Mouse (Mus musculus) T-helper 17 cell (primary cell): ENCODE data around the gene Mdm1.
"Not testable (repeated sequence)": the region's sequence is repeated elsewhere in the genome, so short reads cannot be mapped to it uniquely, and the experiment has no call there.

Source experiments
- in situ Hi-C, 2 experiments: fragments of 300-600 bp; cut with MboI, MseI; formaldehyde crosslinking; loops; 1 replicate in 1 of 2; 2 replicates in 1 of 2; pipeline ENCODE4 v1.15.1; 2025; ENCODE audit warnings: high pct_unique_total_duplicates in 2 of 2

Gene Mdm1

GRCm38 (mm10) chr10:118122441-118123162 lies 19.0 kb upstream of the Mdm1 start:
- in situ Hi-C loops: no loop called here

- in situ Hi-C loops: no loop called here
These were observed 16.4 kb upstream of the Mdm1 start for GRCm38 (mm10) chr10:118125236-118125635.

DNA sequence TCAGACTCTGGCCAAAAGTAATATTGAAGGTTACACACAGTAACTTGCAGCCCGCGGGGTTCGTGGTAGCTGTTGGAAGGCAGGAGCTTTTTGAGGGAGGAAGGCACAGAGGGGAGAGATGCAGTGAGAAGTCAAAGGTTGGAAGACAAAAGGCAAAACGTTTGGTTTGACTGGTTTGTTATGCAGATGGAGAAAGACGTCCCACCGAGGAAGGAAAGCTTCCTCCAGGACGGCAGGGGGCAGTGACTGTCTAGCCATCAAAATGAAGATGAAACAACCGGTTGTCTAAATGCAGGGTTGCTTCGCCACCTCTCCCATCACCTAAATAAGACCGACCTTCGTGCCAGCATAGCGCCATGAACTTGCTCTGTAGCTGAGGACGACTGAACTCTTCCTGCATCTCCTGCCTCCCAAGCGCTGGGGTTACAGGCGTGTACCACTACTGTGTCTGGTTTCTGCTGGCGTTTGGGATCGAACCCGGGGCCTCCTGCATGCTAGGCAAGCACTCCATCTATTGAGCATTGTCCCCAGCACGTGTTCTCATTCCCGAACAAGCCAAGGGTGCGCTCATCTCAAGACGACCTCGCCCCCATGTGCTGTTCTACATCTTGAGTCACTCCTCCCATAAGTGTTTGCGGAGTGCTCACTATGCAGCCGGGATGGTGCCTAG lies 15.7 kb upstream of the Mdm1 start:
- in situ Hi-C loops: no loop called here

- in situ Hi-C loops: no loop called here
These were observed 12.5 kb upstream of the Mdm1 start for GRCm38 (mm10) chr10:118129001-118129682.

- in situ Hi-C loops: no loop called here
These were observed 11.6 kb upstream of the Mdm1 start for GRCm38 (mm10) chr10:118130016-118130415.

- in situ Hi-C loops: no loop called here
These were observed 8.6 kb upstream of the Mdm1 start for GRCm38 (mm10) chr10:118132993-118133392.

GRCm38 (mm10) chr10:118138508-118138907 lies 3.1 kb upstream of the Mdm1 start:
- in situ Hi-C loops: no loop called here

DNA sequence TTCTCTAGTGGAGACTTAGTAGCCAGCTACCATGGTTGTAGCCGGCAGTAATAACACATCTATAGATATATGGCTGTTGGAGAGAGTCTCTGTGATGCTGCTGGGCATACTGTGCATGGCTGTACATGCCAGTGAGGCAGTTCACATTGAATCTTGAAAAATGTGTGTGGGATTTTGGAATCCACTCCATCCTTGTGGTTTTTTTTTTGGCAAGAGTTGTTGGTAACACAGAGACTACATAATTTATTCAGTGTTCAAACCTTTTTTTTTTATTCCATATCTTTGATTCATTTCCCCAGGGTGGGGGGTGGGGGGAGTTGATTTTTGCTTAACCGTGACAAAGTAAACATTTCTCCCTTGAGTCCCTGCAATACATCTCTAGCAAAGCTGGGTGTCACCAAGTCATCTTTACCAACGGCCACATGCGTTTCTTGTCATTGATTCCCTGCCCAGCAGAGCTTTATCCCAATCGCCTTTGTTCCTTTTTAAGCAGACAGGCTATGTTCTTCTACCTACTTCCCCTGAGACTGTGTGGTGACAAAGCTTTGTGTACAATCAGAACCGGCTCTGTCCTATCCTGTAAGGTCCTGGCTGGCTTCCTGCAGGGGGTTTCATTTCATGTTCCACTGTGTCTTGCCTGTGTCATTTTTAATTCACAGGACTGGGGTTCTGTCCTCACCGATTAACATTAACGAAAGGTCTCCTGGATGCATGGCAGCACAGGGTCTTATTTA lies 1.6 kb upstream of the Mdm1 start:
- in situ Hi-C loops: no loop called here

DNA sequence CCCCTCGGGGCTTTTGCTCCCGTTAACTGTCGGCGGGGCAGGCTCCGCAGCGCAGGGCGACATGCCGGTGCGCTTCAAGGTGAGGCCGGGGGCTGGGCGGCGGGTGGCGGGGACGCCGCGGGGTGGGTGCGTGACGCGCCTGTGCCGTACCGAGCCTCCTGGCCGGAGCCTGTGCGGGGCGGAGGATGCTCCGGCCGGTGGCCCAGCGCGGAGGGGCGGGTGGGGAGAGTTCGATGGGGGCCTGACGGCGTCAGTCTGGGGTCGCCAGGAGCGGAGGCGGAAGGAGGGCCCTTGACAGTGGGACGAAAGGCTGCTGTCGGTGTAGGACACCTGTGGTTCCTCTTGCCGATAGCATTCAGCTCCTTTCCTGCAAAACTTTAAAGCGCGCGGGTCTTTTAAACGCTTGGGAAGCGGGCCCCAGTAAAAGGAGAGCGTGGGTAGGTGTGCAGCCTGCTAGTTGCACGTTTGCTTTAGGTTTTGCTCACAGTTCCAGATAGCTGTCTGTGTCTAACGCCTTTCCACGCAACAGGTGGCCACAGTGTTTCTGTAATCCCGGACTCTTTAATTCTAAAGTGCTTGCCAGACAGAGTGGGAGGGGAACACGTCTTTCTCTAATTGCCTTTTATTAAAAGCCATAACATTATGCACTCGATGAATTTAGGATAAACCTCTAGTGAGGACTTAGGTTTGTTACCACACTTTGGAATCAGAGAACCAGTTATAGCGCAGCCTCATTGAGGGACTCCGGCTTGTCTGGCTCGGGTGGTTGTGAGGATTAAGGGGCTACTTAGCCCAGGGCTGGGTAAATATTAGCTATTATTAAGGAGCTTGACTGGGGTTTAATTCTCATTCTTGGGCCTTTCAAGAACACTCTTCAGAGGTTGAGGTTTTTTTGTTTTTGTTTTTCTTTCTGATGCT lies 532 bp downstream of the Mdm1 start:
- in situ Hi-C loops: no loop called here

- in situ Hi-C loops: no loop called here
These were observed 7.8 kb downstream of the Mdm1 start for GRCm38 (mm10) chr10:118149381-118149780.

GRCm38 (mm10) chr10:118150866-118151265 lies 9.3 kb downstream of the Mdm1 start:
- in situ Hi-C loops: loop anchor here in 1 of 2 experiments (25.0 kb wide), 1 partner anchor 111 kb away; the partner anchor contains the start of gene Gm32802

- in situ Hi-C loops: loop anchor here in 1 of 2 experiments (5.0 to 25.0 kb wide), 2 partner anchors 106 to 211 kb away; partner anchors contain the start of gene Gm32802
These were observed 14.3 kb downstream of the Mdm1 start for GRCm38 (mm10) chr10:118155932-118156331.

- in situ Hi-C loops: loop anchor here (5.0 to 25.0 kb wide), 5 partner anchors 74 to 381 kb away; partner anchors contain the start of gene Gm32802 (in 1 of the 2)
These were observed 19.5 kb downstream of the Mdm1 start for GRCm38 (mm10) chr10:118161131-118161530.

DNA sequence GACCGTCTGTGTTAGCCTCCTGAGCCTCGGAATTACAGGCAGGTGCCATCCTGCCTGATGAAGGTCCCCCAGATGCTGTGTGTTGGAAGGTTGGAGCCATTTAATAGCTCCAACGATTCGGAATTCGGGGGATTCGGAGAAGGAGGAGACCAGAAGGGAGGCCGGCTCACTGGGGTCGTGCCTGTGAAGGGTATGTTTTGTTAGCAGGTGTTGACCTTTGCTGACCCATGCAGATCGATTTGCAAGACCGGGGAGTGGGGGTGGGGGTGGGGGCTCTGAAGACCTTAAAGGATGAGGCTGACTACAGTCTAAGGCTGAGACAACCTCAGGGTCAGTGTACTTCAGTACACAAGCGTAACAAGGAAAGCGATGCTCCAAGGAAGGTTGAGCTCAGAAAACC lies 27.6 kb downstream of the Mdm1 start:
- in situ Hi-C loops: loop anchor here (10.0 to 25.0 kb wide), 3 partner anchors 66 to 96 kb away; partner anchors contain the start of gene Gm32802 (in 1 of the 2)

GRCm38 (mm10) chr10:118172416-118172815 lies 30.8 kb downstream of the Mdm1 start:
- in situ Hi-C loops: loop anchor here in 1 of 2 experiments (25.0 kb wide), 1 partner anchor 90 kb away; the partner anchor contains the start of gene Gm32802

DNA sequence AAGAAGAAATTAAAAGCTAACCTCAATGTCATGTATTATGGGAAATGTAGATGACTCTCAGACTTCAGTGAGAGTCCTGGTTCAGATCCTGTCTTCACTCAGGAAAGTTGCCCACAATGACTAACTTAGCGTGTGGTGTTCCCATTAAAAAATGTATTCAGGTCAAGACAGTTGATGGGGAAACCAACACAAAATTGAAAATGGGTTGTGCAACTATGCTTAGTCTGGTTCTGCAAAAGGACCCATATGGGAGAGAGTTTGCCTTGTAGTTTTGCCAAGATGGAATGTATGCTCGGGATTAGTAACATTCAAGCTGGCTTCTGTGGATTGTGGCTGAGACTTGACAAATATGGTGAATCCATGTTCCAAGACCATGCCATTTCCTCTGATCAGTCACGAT lies 31.3 kb downstream of the Mdm1 start:
- in situ Hi-C loops: loop anchor here in 1 of 2 experiments (25.0 kb wide), 1 partner anchor 89 kb away; the partner anchor contains the start of gene Gm32802

GRCm38 (mm10) chr10:118175542-118175941 lies 33.9 kb downstream of the Mdm1 start:
- in situ Hi-C loops: not testable (repeated sequence)

DNA sequence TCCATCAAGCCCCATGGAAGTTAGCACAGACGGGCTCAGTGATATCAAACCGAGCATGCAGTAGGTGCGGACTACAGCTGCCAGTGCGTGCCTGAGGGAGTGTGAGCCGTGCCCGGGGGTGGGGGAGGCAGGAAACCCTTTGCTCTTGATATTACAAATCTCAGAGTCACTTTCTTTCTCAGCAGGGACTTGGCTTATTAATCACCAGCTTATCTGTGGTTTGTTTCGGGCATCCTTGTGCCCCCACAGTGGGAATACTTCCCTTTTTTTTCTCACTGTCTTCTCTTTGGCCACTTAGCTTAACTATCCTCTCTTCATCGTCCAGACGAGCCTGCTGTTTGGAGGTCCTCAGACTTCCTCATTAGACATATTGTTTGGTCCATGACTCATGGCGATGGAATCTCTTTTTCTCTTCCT lies 37.1 kb downstream of the Mdm1 start:
- in situ Hi-C loops: no loop called here

DNA sequence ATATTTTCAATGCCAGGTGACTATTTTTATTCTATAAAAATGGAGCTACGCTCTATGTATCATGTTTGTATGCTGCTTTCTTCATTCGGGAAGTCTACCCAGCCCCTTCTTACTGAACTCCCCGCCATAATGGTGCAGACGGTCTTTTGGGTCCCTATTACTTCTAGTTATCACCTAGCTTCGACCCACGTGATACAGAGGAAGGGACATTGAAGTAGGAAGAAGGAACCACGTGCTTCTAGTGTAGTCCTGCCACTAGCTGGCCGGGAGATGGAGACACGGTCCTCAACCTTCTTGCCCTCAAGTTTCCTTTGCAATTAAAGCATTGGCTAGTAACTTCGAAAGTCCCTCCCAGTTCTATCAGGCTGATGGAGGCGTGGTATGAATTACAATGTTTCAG lies 37.7 kb downstream of the Mdm1 start:
- in situ Hi-C loops: no loop called here

DNA sequence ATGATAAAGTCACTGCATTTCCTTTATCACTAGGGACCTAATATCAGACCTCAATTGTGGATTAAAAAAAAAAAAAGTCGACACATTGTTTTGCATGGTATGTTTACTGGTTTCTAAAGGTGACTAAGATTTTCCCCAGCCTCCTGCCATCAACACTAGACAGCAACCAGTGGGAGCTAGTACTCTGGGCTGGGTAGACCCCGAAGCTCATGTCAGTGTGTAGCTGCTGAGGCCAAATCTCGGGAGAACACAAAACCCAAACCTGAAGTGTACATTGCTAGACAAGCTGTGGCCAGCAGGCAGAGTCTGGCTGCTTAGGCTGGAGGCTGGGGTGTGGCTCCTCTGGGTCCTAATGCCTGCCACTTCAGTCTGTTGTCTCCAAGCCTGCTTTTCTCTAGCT lies 53.5 kb downstream of the Mdm1 start:
- in situ Hi-C loops: not testable (repeated sequence)
